13 mouse cellular contexts compared by ENCODE assay signal in genomic region chr6:86516021-86516420, GRCm38 (mm10). TPM values are rescaled to one million over a fixed set of nuclear protein-coding genes. Genes with fewer than 3 reads are reported as not detected.
A peak's percentile ranks its signal among the peaks of the same experiment; 100 is the strongest.
DNase-seq lines count a peak whose midpoint lies in the region; ATAC-seq lines count a peak whose summit lies in the region.
"Had no signal": no experiment of that assay in that cellular context is flagged by ENCODE, and none has a peak within 500 bp of the region (broad histone marks: within the 10 kb centered on the region; RNA-seq: fewer than 3 reads in every experiment).

No protein-coding gene starts in this region.

- WGBS in heart, embryonic 14.5 days = 64% methylated on average over 1 of the region's 1 CpGs
- WGBS in forebrain, embryonic 16.5 days = 86% methylated on average over 1 of the region's 1 CpGs

- peak overlapping the region; percentile 46 for H3K4me2 ChIP-seq in heart, embryonic 14.5 days (ENCODE audit: low read length)
- no peak overlapping the region for H3K4me2 ChIP-seq in forebrain, embryonic 16.5 days (ENCODE audit: low read length)
- H3K4me2 ChIP-seq: hindbrain, embryonic 15.5 days; lung, embryonic 14.5 days had no signal

- peak overlapping the region; percentile 55 for H3K9ac ChIP-seq in heart, embryonic 14.5 days (ENCODE audit: low read length)
- H3K9ac ChIP-seq in forebrain, embryonic 16.5 days (replicated peaks; ENCODE audit: low read depth, low read length) = no peak overlapping the region
- H3K9ac ChIP-seq: hindbrain, embryonic 15.5 days; lung, embryonic 14.5 days had no signal

- intact Hi-C loops in gastrocnemius, postnatal 36 days (cut with DNase I) = no loop called here

- no peaks in the 10 kb centered on the region for H3K27me3 ChIP-seq in heart, embryonic 14.5 days (ENCODE audit: control insufficient read depth, insufficient read depth, low read length)
- no peaks in the 10 kb centered on the region for H3K27me3 ChIP-seq in forebrain, embryonic 16.5 days (replicated peaks; ENCODE audit: control insufficient read depth, insufficient read depth, low read length)
- H3K27me3 ChIP-seq: hindbrain, embryonic 15.5 days had no signal

- H3K4me1 ChIP-seq in heart, embryonic 14.5 days (ENCODE audit: control insufficient read depth in 2 of 2, insufficient read depth in 2 of 2, low read length in 2 of 2) = no peaks in the 10 kb centered on the region; a peak in 1 of 4 replicates
- H3K4me1 ChIP-seq in forebrain, embryonic 16.5 days (replicated peaks; ENCODE audit: control insufficient read depth, insufficient read depth, low read length) = no peaks in the 10 kb centered on the region
- H3K4me1 ChIP-seq: hindbrain, embryonic 15.5 days; midbrain, embryonic 10.5 days had no signal

- ATAC-seq in heart, embryonic 14.5 days (ENCODE audit: insufficient number of reproducible peaks, insufficient read depth, low FRiP score, low read depth) = no peak
- ATAC-seq in forebrain, embryonic 16.5 days = no peak
- ATAC-seq: activated CD4-positive, CD25-positive, alpha-beta regulatory T cell, adult 4 months; CD4-positive, CD25-positive, alpha-beta regulatory T cell, adult 4 months had no signal

- peaks cover 2% of the 10 kb centered on the region for H3K36me3 ChIP-seq in heart, embryonic 14.5 days (ENCODE audit: control insufficient read depth, insufficient read depth, low read length)
- peaks cover under 1% of the 10 kb centered on the region; the same call in 1 of the 2 replicates for H3K36me3 ChIP-seq in forebrain, embryonic 16.5 days (ENCODE audit: control insufficient read depth, insufficient read depth)
- H3K36me3 ChIP-seq: hindbrain, embryonic 15.5 days had no signal

- no peaks in the 10 kb centered on the region for H3K9me3 ChIP-seq in heart, embryonic 14.5 days (ENCODE audit: control insufficient read depth, low read length)
- no peaks in the 10 kb centered on the region for H3K9me3 ChIP-seq in forebrain, embryonic 16.5 days (ENCODE audit: control insufficient read depth, low read length)
- H3K9me3 ChIP-seq: hindbrain, embryonic 15.5 days; midbrain, embryonic 10.5 days had no signal

- H3K4me3 ChIP-seq in heart, embryonic 14.5 days (ENCODE audit: control insufficient read depth in 1 of 2, insufficient read depth in 1 of 2, low read depth in 1 of 2, low read length in 2 of 2) = peak overlapping the region; percentile 8 to 16; a peak in 3 of 4 replicates
- H3K4me3 ChIP-seq in forebrain, embryonic 16.5 days (replicated peaks; ENCODE audit: low read length) = no peak overlapping the region
- H3K4me3 ChIP-seq: hindbrain, embryonic 15.5 days; midbrain, embryonic 10.5 days had no signal

- H3K27ac ChIP-seq in heart, embryonic 14.5 days (replicated peaks in 1 of 2; ENCODE audit: control insufficient read depth in 1 of 2, insufficient read depth in 1 of 2, low read depth in 2 of 2, low read length in 2 of 2) = peak overlapping the region; percentile 12 to 21; a peak in 2 of 4 replicates
- H3K27ac ChIP-seq in forebrain, embryonic 16.5 days (ENCODE audit: low read length) = no peak overlapping the region
- H3K27ac ChIP-seq: hindbrain, embryonic 15.5 days; midbrain, embryonic 10.5 days had no signal

- DNase-seq in gastrocnemius, postnatal 25 days = peak; percentile 62
- no peak for DNase-seq in gastrocnemius, postnatal 36 days
- peak; percentile 77 for DNase-seq in ZHBTc4 (ENCODE audit: low read depth, low spot score)
- DNase-seq in kidney, postnatal 25 days = peak; percentile 71 to 85
- DNase-seq in embryo, embryonic 10 days (ENCODE audit: low spot score) = no peak
- no peak for DNase-seq in right cerebral cortex, adult 2 months (ENCODE audit: low spot score in 2 of 2)
- DNase-seq: lung, embryonic 14.5 days had no signal

RNA-seq across cellular contexts. Expression of gene Pcbp1, which starts 10.1 kb away (rescaled TPM):
- total RNA-seq in gastrocnemius, postnatal 25 days (2021) = 100 to 1,000 TPM in 1 of 2 experiments, 10 to 100 TPM in 1; 99.7 to 116 TPM
- 100 to 1,000 TPM; 102 to 112 TPM for total RNA-seq in gastrocnemius, postnatal 36 days (2021)
- 297 and 312 TPM in 2 replicates for polyA plus RNA-seq in heart, embryonic 14.5 days (2014; fragmentation: Nextera tagmentation; extraction: Ambion mirVana)
- polyA plus RNA-seq in forebrain, embryonic 16.5 days (2015; fragmentation: Nextera tagmentation; extraction: Ambion mirVana) = 256 and 326 TPM in 2 replicates

Comparison
In these comparisons a context has a peak if more than half of its experiments do, and no peak if none do; other contexts are left out.
1. DNase-seq: peak in gastrocnemius, postnatal 25 days (single experiment), ZHBTc4 (single experiment) and kidney, postnatal 25 days (2 of 2); none in gastrocnemius, postnatal 36 days (0 of 2), embryo, embryonic 10 days (single experiment) and right cerebral cortex, adult 2 months (0 of 2).